Mouse (Mus musculus) heart, embryonic 15.5 days (tissue): Measurements from ENCODE around the gene Kif1b. TPM values are rescaled to one million over a fixed set of nuclear protein-coding genes. Genes with fewer than 3 reads are reported as not detected.

ENCODE experiments used
- ATAC-seq: fragments of 200-750 bp; cut with Nextera tagmentation; replicated peaks from 2 replicates; pipeline ENCODE4 v1.8.0; 2017; ENCODE audit warnings: low read depth, moderate TSS enrichment; ENCODE audit not compliant: insufficient number of reproducible peaks, insufficient read depth, low FRiP score
- H3K27ac ChIP-seq: fragments of 300-500 bp; sonication (generic); 2 replicates; pipeline ENCODE4 v1.5.1; 2015; ENCODE audit warnings: mild to moderate bottlenecking, inconsistent platforms
- H3K27me3 ChIP-seq: fragments of 300-500 bp; sonication (generic); 2 replicates; pipeline ENCODE4 v1.6.1; 2015; ENCODE audit warnings: inconsistent platforms
- H3K36me3 ChIP-seq: fragments of 300-500 bp; sonication (generic); 2 replicates; pipeline ENCODE4 v1.6.1; 2015; ENCODE audit warnings: mild to moderate bottlenecking, inconsistent platforms
- H3K4me1 ChIP-seq: fragments of 300-500 bp; sonication (generic); replicated peaks from 2 replicates; pipeline ENCODE4 v1.6.1; 2015; ENCODE audit warnings: inconsistent platforms
- H3K4me2 ChIP-seq: fragments of 300-500 bp; sonication (generic); 2 replicates; pipeline ENCODE4 v1.6.1; 2015; ENCODE audit warnings: inconsistent platforms, mild to moderate bottlenecking, moderate library complexity
- H3K4me3 ChIP-seq: fragments of 300-500 bp; sonication (generic); 2 replicates; pipeline ENCODE4 v1.5.1; 2015; ENCODE audit warnings: mild to moderate bottlenecking, inconsistent platforms
- H3K9ac ChIP-seq: fragments of 300-500 bp; sonication (generic); 2 replicates; pipeline ENCODE4 v1.6.1; 2015; ENCODE audit warnings: mild to moderate bottlenecking, inconsistent platforms
- H3K9me3 ChIP-seq: fragments of 300-500 bp; sonication (generic); replicated peaks from 2 replicates; pipeline ENCODE4 v1.6.1; 2016; ENCODE audit warnings: inconsistent platforms
- WGBS: fragments of 180-500 bp; shearing (Covaris S2); methylation state at CpG from one replicate; pipeline ENCODE4 v1.1.7; 2015; ENCODE audit warnings: mixed read lengths; 5-methylcytosine and 5-hydroxymethylcytosine counted together
- polyA plus RNA-seq: library from polyadenylated mRNA; unstranded; fragments of >200 nt; fragmentation: Nextera tagmentation; extraction: Ambion mirVana; gene quantifications from 2 replicates; pipeline ENCODE4 v1.2.1, GENCODE M21; 2015

The Kif1b gene
- polyA plus RNA-seq, 1 experiment from 2014 or later = 42.8 TPM

DNA sequence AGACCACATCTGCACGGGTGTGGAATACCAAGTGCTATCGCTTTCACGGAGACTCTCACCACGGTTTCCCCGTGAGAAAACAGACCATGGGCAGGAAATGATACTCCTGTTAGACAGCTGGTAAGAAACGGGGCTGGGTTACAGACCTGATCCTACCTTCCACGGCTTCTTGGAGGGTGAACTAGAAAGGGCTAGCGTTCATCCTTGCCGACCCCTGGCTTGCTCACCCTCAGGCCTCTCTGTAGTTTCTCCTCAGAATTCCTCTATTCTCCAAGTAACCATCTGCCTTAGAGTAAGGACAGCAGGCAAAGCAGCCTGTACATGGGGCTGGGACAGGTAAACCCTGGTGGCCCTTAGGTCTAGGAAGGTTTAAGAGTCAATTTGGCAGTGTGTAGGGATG is 158.3 kb downstream of the Kif1b start:
- Histone ChIP-seq H3K4me3 (no peak overlapping the region), H3K36me3 (peaks cover 50% of the 10 kb centered on the region), H3K27me3 (no peaks in the 10 kb centered on the region), H3K4me1 (0 out of 2 replicates have a peak, but pooled peaks cover 5% of the 10 kb centered on the region), H3K9me3 (no peaks in the 10 kb centered on the region), H3K4me2 (no peak overlapping the region), H3K9ac (no peak overlapping the region), H3K27ac (no peak overlapping the region)
- WGBS = 80% methylated on average over 9 of the region's 9 CpGs
- no peak for ATAC-seq

DNA sequence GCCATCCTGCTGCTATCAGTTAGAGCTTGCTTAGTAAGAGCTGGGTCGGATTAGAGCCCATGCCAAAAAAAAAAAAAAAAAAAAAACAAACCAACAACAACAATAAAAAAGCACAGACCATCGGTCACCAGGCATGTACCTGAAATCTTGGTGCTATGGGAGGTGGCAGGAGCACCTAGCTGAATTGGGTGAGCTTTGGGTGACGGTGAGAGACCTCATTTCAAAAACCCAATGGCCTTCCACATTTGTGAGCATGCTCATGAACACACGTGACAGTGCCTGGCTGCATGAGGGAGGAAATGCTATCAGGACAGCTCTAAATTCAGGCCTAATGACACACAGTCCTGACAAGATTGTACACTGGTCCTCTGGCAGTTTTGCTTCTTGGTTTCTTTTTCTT is 159.4 kb downstream of the Kif1b start:
- no peak for ATAC-seq
- H3K4me2 ChIP-seq = no peak overlapping the region
- 0 out of 2 replicates have a peak, but pooled peaks cover 5% of the 10 kb centered on the region for H3K4me1 ChIP-seq
- no peak overlapping the region for H3K4me3 ChIP-seq
- H3K27ac ChIP-seq = no peak overlapping the region
- no peaks in the 10 kb centered on the region for H3K9me3 ChIP-seq
- H3K27me3 ChIP-seq = no peaks in the 10 kb centered on the region
- 63% methylated on average over 4 of the region's 4 CpGs for WGBS
- peaks cover 38% of the 10 kb centered on the region for H3K36me3 ChIP-seq
- H3K9ac ChIP-seq = no peak overlapping the region

DNA sequence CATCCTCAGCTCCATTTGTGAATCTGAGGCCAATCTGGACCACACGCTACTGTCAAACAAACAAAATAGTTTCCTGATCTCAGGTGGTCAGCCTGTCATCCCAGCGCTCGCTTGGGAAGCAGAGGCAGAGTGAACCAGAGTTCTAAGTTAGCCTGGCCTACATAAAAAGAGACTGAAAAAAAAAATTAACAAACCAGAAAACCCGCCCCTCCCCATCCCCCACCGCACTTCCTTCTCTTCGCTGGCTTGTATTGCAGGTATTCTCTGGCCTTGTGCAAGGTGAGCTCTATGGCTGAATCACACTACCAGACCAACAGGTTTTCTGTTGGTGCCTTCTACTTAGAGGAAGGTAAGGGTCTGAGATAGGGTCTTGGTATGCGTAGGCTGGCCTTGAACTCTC is 160.0 kb downstream of the Kif1b start:
- 77% methylated on average over 7 of the region's 7 CpGs for WGBS
- no peak for ATAC-seq
- Histone ChIP-seq H3K27ac (no peak overlapping the region), H3K27me3 (no peaks in the 10 kb centered on the region), H3K4me2 (no peak overlapping the region), H3K4me1 (0 out of 2 replicates have a peak, but pooled peaks cover 5% of the 10 kb centered on the region), H3K4me3 (no peak overlapping the region), H3K36me3 (peaks cover 33% of the 10 kb centered on the region), H3K9me3 (no peaks in the 10 kb centered on the region), H3K9ac (no peak overlapping the region)

DNA sequence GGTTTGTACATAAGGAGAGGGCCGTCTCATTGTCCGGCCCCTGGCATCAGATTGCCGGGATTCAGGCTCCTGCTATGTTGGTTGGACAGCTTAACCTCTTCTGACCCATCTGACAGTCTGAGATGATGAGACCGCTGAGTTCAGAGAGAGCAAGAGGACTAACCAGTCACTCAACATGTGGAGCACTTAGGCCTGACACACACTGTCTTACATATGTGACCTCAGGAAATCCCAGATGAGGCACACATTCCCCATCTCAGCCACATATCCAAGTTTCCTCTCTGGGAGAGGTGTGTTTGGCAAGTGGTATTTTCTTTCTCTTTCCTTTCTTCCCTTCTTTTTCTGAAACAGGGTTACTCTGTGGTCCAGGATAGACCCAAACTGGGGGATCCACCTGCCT is 162.3 kb downstream of the Kif1b start:
- 82% methylated on average over 4 of the region's 4 CpGs for WGBS
- no peaks in the 10 kb centered on the region for H3K27me3 ChIP-seq
- no peak overlapping the region for H3K4me2 ChIP-seq
- H3K27ac ChIP-seq = no peak overlapping the region
- 0 out of 2 replicates have a peak, but pooled peaks cover 5% of the 10 kb centered on the region for H3K4me1 ChIP-seq
- H3K36me3 ChIP-seq = peaks cover 12% of the 10 kb centered on the region
- H3K4me3 ChIP-seq = no peak overlapping the region
- no peaks in the 10 kb centered on the region for H3K9me3 ChIP-seq
- no peak for ATAC-seq
- no peak overlapping the region for H3K9ac ChIP-seq

DNA sequence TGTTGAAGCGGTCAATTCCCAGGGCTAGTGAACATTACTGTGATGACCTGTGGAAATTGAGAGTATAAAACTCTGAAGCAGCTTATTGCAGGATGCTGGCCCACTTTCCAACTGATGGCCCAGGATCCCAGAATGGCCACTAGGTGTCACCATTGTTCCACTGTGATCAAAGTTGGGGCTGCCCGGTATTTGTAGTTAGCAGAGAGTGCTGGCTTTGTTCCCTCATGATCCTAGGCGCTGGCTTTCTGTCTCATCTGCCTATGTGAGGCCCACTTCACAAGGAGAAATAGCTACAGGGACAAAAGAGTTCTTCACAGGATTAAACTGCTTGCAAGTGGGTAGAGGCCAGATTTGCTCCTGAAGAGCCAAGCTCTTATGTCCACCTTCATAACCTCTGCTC is 163.0 kb downstream of the Kif1b start:
- H3K9me3 ChIP-seq = no peaks in the 10 kb centered on the region
- ATAC-seq = peak; percentile 63; the same call in 1 of the 2 replicates
- 0 out of 2 replicates have a peak, but pooled peaks cover 5% of the 10 kb centered on the region for H3K36me3 ChIP-seq

DNA sequence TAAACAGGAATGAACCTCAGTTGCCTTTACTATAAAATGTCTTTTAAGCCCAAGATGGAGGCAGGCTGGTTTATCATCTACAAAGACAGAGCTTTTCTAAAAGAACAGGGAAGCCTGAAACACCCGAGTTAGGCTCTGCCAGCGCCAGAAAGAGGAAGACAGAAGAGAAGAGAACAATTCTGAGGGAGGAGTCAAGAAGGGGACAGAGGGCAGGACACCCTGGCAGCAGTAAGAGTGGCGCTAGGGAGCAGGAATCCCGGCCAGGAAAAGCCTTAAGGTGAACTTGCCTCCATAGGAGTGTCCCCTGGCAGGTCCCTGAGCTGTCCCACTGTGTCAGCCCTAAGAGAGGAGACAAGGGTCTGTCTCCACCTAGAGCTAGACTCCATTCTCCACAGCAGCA is 163.9 kb downstream of the Kif1b start:
- Histone ChIP-seq H3K9me3 (no peaks in the 10 kb centered on the region), H3K27me3 (no peaks in the 10 kb centered on the region), H3K4me3 (no peak overlapping the region), H3K4me2 (no peak overlapping the region), H3K9ac (no peak overlapping the region), H3K4me1 (0 out of 2 replicates have a peak, but pooled peaks cover 5% of the 10 kb centered on the region), H3K36me3 (no peaks in the 10 kb centered on the region), H3K27ac (no peak overlapping the region)
- ATAC-seq = no peak
- 23% methylated on average over 4 of the region's 4 CpGs for WGBS

More for the DNA sequence above, 163.0 kb downstream of the Kif1b start:
- WGBS = 3% methylated on average over 3 of the region's 3 CpGs
- Histone ChIP-seq H3K27me3 (no peaks in the 10 kb centered on the region), H3K27ac (no peak overlapping the region), H3K4me3 (no peak overlapping the region), H3K4me2 (no peak overlapping the region), H3K9ac (no peak overlapping the region), H3K4me1 (0 out of 2 replicates have a peak, but pooled peaks cover 5% of the 10 kb centered on the region)

DNA sequence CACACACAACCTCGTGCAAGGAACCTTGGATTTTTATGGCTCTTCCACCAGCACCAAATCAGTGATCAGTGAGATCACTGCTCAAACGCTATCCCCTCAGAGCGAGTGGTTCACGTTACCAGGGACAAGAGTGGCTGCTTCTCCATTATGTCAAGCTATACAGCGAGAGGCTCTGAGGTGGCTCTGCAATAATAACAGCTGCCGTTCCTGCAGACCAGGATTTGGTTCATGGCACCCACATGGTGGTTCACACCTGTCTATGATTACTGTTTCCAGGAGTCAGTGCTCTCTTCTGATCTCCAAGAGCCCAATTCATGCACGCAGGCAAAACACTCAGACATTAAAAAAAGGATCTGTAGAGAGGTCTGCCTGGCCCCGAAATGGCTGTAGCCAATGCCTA is 169.0 kb downstream of the Kif1b start:
- WGBS = 81% methylated on average over 8 of the region's 8 CpGs
- no peak overlapping the region for H3K4me2 ChIP-seq
- H3K9ac ChIP-seq = no peak overlapping the region
- ATAC-seq = no peak
- no peak overlapping the region for H3K4me3 ChIP-seq
- no peak overlapping the region for H3K27ac ChIP-seq
- no peaks in the 10 kb centered on the region for H3K9me3 ChIP-seq
- H3K4me1 ChIP-seq = peaks cover 10% of the 10 kb centered on the region
- H3K27me3 ChIP-seq = no peaks in the 10 kb centered on the region
- H3K36me3 ChIP-seq = no peaks in the 10 kb centered on the region

DNA sequence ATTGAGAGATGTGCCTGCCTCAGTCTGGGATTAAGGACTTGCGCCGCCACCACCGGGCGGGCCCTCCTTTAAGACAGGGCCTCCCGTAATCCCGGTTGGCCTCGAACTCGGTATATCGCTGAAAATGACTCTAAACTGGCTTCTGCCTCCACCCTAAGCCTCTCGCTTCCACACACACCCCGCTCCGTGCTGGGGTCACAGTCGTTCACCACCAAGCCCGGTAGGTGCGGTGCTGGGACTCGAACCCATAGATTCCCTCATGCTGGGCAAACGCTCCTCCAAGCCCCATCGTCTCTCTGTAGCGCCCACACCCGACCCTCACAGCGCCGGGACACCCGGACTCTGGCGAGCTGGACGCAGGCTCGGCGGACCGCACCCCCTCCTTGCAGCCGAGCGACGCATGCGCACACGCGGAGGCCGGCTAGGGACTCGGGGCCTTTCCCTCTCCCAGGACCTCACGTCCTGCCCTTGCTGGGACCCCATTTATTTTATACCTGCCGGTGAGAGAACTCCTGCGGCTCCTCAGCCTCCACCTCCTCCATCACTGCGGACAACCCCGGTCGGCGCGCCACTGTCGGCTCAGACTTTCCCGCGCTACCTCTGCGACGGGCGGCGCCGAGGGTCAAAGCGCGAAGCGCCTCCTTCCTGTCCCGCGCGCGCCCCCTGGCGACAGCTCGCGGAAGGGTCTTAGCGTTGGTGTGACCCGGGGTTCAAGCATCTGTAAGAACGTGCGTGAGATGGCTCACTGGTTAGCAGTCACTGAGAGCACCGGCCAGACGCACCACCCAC is 170.3 kb downstream of the Kif1b start, which contains the start of gene Cenps:
TSS of gene Cenps (minus strand) at position 648 of the 789 bp plus-strand sequence.
- Histone ChIP-seq H3K4me2 (peak within 1 kb of the TSS; percentile 90), H3K36me3 (no peaks in the 10 kb centered on the region), H3K9ac (peak within 1 kb of the TSS; percentile 79), H3K27me3 (no peaks in the 10 kb centered on the region), H3K27ac (peak within 1 kb of the TSS; percentile 86), H3K4me3 (peak within 1 kb of the TSS; percentile 63), H3K4me1 (peaks cover 10% of the 10 kb centered on the region), H3K9me3 (no peaks in the 10 kb centered on the region)
- peak; percentile 91 for ATAC-seq
- under 1% methylated on average over 68 of the region's 68 CpGs for WGBS

DNA sequence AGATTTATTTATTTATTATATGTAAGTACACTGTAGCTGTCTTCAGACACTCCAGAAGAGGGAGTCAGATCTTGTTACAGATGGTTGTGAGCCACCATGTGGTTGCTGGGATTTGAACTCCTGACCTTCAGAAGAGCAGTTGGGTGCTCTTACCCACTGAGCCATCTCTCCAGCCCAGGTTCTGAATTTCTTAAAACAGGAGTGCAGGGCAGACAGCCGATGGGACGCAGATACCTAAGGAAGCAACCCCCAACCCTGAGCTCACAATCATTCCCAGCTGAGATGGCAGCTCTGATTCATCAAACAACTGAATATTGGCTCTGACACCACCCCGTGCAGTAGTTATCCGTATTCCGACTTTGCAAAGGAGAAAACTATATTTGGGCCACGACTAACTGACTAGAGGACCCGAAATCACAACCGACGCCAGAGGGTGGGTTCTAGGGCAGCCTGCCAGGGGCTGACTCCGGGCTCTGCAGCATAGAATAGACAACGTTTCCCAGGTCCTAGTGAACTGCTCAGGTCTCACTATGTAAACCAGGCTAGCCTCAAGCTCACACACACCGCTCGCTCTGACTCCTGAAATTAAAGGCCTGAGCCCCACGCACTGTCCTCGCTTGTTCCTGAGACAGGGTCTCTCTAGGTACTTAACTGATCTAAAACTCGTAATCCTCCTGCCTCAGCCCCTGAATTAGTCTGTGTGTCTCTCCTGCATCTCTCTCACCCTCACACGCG is 171.2 kb downstream of the Kif1b start:
- 57% methylated on average over 18 of the region's 18 CpGs for WGBS
- peaks cover 10% of the 10 kb centered on the region for H3K4me1 ChIP-seq
- H3K27ac ChIP-seq = peak overlapping the region; percentile 86; the same call in 1 of the 2 replicates
- H3K4me2 ChIP-seq = peak overlapping the region; percentile 90
- no peaks in the 10 kb centered on the region for H3K9me3 ChIP-seq
- 0 out of 2 replicates have a peak, but pooled peaks cover 3% of the 10 kb centered on the region for H3K36me3 ChIP-seq
- H3K9ac ChIP-seq = peak overlapping the region; percentile 79
- ATAC-seq = no peak
- no peaks in the 10 kb centered on the region for H3K27me3 ChIP-seq
- H3K4me3 ChIP-seq = peak overlapping the region; percentile 63

DNA sequence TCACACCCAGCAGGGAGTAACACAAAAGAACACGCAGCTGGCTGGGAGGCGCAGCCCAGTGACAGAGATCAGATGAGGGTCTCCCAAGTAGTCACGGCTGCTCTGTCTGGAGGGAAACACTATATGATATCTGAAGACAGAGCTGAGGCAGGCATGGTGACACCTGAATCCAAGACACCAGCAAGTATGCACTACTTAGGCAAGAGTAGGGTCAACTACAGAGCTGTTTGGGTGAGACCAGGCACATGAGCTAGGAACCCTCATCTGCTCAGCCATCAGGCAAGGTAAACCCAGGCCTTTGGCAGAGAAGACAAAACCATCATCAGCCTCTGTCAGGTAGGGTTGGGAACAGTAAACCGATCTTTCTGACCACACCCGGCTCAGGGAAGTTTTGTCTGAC is 174.1 kb downstream of the Kif1b start:
- Histone ChIP-seq H3K9ac (no peak overlapping the region), H3K4me2 (no peak overlapping the region), H3K4me1 (peaks cover 10% of the 10 kb centered on the region), H3K36me3 (0 out of 2 replicates have a peak, but pooled peaks cover 9% of the 10 kb centered on the region), H3K4me3 (no peak overlapping the region), H3K27ac (no peak overlapping the region), H3K9me3 (no peaks in the 10 kb centered on the region), H3K27me3 (no peaks in the 10 kb centered on the region)
- WGBS = 84% methylated on average over 5 of the region's 5 CpGs
- ATAC-seq = no peak

DNA sequence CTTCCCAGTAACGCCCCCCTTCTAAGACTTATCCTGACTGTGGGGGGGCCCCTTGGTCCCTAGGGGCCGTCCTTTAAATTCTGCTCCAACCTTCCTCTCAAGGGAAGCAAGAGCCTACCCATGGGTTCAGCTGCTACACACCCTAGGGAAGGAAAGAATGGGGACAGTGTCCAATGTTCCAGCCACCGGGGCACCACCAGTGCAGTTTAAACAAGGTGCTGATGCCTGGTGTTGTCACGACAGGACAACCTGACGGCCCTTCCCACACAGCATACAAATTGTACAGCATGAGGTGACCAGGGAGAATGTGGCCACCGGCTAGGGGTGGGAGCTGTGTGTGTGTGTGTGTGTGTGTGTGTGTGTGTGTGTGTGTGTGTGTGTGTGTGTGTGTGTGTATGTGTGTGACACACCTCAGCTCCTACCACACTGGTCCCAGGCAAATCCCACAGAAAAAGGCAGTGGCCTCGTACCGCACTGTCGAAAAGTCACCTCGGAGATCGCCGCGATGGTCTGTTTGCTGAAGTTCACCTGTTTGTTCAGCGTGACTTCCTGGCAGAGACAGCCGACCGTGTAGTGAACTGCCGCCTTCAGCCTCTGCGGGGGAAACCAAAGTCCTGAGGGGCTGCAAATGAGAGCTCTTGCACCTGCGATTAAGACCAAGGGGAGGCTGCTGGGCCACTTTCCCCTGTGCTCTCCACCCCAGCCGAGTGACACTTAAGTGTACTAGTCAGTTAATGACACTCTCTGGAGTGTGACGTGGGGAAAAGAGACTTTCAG is 175.5 kb downstream of the Kif1b start:
- no peak for ATAC-seq
- H3K4me3 ChIP-seq = no peak overlapping the region
- H3K9me3 ChIP-seq = no peaks in the 10 kb centered on the region
- peaks cover 9% of the 10 kb centered on the region for H3K4me1 ChIP-seq
- no peak overlapping the region for H3K9ac ChIP-seq
- 80% methylated on average over 21 of the region's 21 CpGs for WGBS
- H3K4me2 ChIP-seq = no peak overlapping the region
- no peak overlapping the region for H3K27ac ChIP-seq
- no peaks in the 10 kb centered on the region for H3K27me3 ChIP-seq
- 0 out of 2 replicates have a peak, but pooled peaks cover 9% of the 10 kb centered on the region for H3K36me3 ChIP-seq
